Mouse (Mus musculus) megakaryocyte, embryonic 14.5 days (primary cell): ENCODE results near the gene Mybpc2. TPM values are rescaled to one million over a fixed set of nuclear protein-coding genes. Genes with fewer than 3 reads are reported as not detected.

Experiments used
- H3K27me3 ChIP-seq: replicated peaks from 2 replicates; pipeline ENCODE3; 2012; ENCODE audit warnings: inconsistent platforms
- H3K36me3 ChIP-seq: replicated peaks from 2 replicates; pipeline ENCODE3; 2012; ENCODE audit warnings: low read length, inconsistent platforms, mixed read lengths
- H3K4me1 ChIP-seq: 2 replicates; pipeline ENCODE4 v1.6.1; 2012; ENCODE audit warnings: inconsistent platforms
- H3K4me3 ChIP-seq: replicated peaks from 2 replicates; pipeline ENCODE3; 2012; ENCODE audit warnings: moderate library complexity, mild to moderate bottlenecking, inconsistent platforms
- H3K9me3 ChIP-seq: 2 replicates; pipeline ENCODE4 v1.6.1; 2012; ENCODE audit warnings: inconsistent platforms
- FLI1 ChIP-seq: IDR thresholded peaks from 2 replicates; pipeline ENCODE4 v1.6.1; 2012; ENCODE audit warnings: low read length, inconsistent platforms, mixed read lengths
- GATA1 ChIP-seq: IDR thresholded peaks from 3 replicates; pipeline ENCODE4 v1.6.1; 2012; ENCODE audit warnings: mixed read lengths, low read length, inconsistent platforms, borderline replicate concordance
- polyA plus RNA-seq: library from polyadenylated mRNA; stranded (reverse); fragments of >175 nt; gene quantifications from 2 replicates; pipeline ENCODE4 v1.2.3, GENCODE M21; 2012; ENCODE audit warnings: low replicate concordance; ENCODE audit not compliant: insufficient read depth

Mybpc2 gene
- polyA plus RNA-seq, 1 experiment, result 0.09 TPM

DNA sequence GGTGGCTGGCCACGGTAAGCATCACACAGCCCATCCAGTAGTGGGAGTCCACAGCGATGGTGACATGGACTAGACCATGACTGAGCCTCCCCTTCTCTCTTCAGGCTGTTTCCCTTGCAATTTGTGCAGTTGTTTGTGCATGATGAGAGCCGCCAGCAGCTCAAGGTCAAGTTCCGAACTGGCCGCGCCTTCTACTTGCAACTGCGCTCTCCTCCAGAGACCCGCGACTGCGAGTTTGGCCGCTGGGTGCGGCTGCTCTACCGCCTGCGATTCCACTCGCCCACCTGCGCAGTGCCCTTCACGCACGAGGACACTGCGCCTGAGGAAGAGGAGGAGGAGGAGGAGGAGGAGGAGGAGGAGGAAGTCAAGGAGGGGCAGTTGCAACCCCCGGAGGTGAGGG is 24.4 kb downstream of the Mybpc2 start:
- Histone ChIP-seq H3K4me3 (no peak overlapping the region), H3K27me3 (peaks cover 28% of the 10 kb centered on the region), H3K9me3 (peaks cover 9% of the 10 kb centered on the region), H3K4me1 (peaks cover 31% of the 10 kb centered on the region), H3K36me3 (no peaks in the 10 kb centered on the region)
- TF ChIP-seq GATA1, result no peak

DNA sequence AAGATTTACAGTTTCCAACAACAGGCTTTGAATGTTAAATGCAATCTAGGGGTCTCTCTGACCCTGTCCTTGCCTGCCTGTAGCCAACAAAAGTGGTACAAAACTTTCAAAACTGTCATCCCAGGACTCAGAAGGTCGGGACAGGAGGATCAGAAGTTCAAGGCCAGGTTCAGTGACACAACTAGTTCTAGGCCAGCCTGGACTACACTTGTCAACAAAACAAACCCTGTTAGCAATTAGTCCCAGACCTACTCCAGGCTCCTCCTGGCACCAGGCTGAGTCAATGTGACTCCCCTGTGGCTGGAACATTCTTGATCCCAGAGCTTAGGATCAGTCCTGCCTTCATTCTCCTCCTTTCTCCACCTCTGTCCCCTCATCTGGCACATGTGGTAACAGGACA is 25.5 kb downstream of the Mybpc2 start:
- Histone ChIP-seq H3K9me3 (no peaks in the 10 kb centered on the region), H3K4me3 (no peak overlapping the region), H3K4me1 (peaks cover 37% of the 10 kb centered on the region), H3K27me3 (peaks cover 23% of the 10 kb centered on the region), H3K36me3 (peaks cover 9% of the 10 kb centered on the region)
- TF ChIP-seq GATA1 (no peak), FLI1 (no peak)

DNA sequence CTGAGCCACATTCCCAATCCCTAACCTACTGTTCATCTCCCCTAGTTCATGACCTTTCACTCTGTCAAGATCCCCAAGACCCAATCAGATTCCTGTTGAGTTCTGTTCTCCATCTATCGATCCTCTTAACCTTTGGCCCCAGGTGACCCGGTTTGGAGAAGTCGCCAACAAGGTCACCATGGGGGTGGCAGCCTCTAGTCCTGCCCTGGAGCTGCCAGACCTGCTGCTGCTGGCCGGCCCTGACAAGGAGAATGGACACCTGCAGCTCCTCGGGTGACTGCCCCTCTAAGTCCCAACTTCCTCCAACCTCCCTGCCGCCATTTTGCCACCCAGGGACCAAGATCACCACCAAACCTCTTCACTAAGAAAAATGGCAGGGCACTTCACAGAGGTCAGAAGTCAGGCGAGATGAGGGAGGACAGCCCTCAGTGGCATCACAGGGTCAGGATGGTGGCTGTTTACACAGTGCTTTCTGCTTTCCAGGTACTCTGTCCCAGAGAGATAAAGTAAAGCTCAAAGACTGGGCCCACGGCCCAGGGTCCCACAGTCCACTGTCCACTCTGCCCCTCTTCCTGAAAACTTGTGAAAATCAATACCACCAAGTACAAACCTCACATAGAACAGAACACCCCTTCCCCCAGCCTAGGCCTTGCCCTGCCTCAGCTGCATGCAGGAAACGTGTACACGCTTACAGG is 26.9 kb downstream of the Mybpc2 start:
- peak overlapping the region; percentile 95 for H3K4me3 ChIP-seq
- peaks cover 36% of the 10 kb centered on the region for H3K4me1 ChIP-seq
- H3K9me3 ChIP-seq, result no peaks in the 10 kb centered on the region
- H3K27me3 ChIP-seq, result peaks cover 14% of the 10 kb centered on the region
- TF ChIP-seq FLI1 (no peak), GATA1 (no peak)
- H3K36me3 ChIP-seq, result peaks cover 23% of the 10 kb centered on the region

DNA sequence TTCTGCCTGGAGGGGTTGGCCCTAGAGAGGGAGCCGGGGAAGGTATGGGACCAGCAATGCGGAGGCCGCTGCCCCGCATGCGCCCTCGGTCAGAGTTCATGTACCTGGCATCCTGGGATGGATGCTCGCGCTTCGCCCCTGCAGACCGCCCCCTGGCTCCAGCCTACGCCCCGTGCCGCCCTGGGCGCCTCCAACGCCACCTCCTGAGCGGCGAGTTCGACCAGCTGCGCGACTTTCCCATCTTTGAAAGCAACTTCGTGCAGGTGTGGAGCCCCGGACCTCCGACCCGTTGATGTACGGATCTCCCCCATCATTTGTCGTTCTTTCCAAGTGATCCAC is 27.7 kb downstream of the Mybpc2 start:
- H3K27me3 ChIP-seq, result peaks cover 14% of the 10 kb centered on the region
- TF ChIP-seq GATA1 (no peak), FLI1 (no peak)
- no peaks in the 10 kb centered on the region for H3K9me3 ChIP-seq
- peak overlapping the region; percentile 95 for H3K4me3 ChIP-seq
- peaks cover 31% of the 10 kb centered on the region for H3K36me3 ChIP-seq
- H3K4me1 ChIP-seq, result peaks cover 37% of the 10 kb centered on the region

DNA sequence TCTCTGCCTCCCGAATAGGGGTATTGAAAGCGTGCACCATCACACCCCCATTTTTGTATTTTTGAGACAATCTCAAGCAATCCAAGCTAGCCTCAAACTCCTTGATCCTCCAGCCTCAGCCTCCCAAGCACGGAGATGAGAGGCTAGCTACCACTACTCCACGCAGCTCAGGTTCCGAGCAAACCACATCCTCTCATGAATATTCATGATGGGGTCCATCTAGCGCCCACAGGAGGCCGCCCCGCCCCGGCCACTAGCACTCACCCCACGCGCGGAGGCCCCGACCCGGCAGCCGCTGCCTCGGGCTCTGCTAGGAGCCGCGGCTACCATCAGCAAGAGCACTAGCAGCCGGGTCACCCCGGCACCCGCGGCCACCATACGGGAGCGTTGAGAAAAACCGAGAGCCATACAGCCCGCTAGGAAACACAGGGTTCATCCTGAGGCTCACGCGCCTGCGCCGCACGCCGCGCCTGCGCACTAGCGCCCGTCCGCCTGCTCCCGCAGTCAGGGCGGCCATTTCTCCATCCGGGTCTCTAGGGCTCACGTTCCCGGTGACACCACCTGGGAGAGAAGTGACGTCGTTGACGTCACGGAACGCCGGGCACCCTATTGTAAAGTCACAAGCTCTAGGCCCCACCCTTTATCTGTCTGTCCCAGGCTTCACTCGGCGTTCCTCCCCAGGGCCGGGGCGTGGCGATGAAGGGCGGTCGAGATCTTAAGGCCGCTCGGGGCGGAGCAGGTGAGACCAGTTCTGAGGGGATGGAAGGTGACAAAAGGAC is 28.3 kb downstream of the Mybpc2 start, which contains the start of the genes Emc10 and Fam71e1:
Emc10 (minus strand) TSS at position 538 of the 779 bp plus-strand sequence.
Fam71e1 (plus strand) TSS at position 590 of the 779 bp plus-strand sequence.
- H3K4me1 ChIP-seq, result peaks cover 32% of the 10 kb centered on the region
- peaks cover 37% of the 10 kb centered on the region for H3K36me3 ChIP-seq
- H3K4me3 ChIP-seq, result peak within 1 kb of the TSS; percentile 95
- peaks cover 14% of the 10 kb centered on the region for H3K27me3 ChIP-seq
- TF ChIP-seq FLI1 (no peak), GATA1 (no peak)
- no peaks in the 10 kb centered on the region for H3K9me3 ChIP-seq

DNA sequence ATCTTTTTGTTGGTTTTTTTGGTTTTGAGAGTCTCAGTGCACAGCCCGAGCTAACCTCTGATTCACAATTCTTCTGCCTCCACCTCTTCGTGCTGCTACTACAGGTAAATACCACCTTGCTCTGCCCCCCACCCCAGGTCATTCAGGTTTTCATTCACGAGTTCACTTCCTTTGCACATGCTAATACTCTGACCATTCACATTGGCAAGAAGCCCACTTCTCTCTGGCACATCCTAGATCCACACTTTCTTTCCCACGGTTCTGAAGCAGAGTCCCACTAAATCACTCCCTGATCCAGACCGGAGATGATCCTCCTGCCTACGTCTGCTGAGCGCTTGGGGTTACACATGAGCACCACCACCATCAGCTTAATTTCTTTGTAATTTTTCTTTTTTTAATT is 29.4 kb downstream of the Mybpc2 start:
- peaks cover 48% of the 10 kb centered on the region for H3K36me3 ChIP-seq
- H3K4me1 ChIP-seq, result peaks cover 41% of the 10 kb centered on the region
- peak overlapping the region; percentile 95 for H3K4me3 ChIP-seq
- no peaks in the 10 kb centered on the region for H3K9me3 ChIP-seq
- peaks cover 10% of the 10 kb centered on the region for H3K27me3 ChIP-seq
- TF ChIP-seq GATA1 (no peak), FLI1 (no peak)

DNA sequence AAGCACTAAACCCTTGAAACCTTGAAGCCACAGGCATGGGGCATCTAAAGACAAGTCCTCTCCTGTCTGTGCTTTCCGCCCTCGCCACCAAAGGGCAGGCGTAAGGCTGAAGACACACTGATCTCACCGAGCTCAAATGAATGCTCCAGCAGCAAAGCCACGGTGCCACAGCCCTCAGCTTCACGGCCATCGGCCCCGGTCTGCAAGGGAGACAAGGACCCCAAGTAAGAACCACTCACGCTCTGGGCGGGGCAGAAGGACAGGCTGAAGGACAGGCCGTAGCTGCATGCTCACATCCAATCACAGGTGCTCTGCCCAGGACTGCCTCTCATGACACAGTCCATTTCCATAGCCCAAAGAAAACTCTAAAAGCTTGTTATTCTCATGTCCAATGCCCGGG is 29.8 kb downstream of the Mybpc2 start:
- peaks cover 52% of the 10 kb centered on the region for H3K36me3 ChIP-seq
- H3K27me3 ChIP-seq, result peaks cover 6% of the 10 kb centered on the region
- peaks cover 45% of the 10 kb centered on the region for H3K4me1 ChIP-seq
- TF ChIP-seq GATA1 (no peak), FLI1 (no peak)
- no peaks in the 10 kb centered on the region for H3K9me3 ChIP-seq
- H3K4me3 ChIP-seq, result peak overlapping the region; percentile 19

DNA sequence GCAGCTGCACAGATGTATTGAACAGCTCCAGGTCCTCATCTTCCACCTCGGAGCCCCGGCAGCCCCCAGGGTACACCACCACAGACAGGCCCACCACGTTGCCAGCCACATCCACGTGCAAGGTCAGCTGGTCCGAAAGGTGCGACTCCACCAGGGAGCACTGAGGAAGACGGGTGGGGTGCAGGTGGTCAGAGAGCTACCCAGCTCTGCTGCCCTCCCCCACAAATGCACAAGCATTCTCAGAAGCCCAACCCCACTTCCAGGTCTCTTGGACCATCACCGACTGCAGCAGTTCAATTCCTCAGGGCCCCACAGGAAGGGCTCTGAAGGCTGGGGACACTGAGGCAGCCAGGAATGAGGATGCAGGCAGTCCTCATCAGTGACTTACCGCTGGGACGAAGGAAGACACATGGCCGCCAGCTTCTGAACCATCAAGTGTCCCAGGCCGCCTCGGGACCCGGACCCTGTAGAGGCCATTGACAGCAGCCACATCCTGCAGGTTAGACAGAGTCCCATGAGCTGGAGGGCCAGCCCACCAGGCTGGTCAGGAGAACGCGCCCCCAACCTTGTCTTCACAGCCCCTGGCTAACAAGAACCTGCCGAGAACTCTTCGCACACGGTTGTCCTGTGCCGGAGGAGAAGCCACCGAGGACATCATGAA is 32.2 kb downstream of the Mybpc2 start:
- Histone ChIP-seq H3K27me3 (no peaks in the 10 kb centered on the region), H3K36me3 (peaks cover 72% of the 10 kb centered on the region), H3K4me1 (peaks cover 53% of the 10 kb centered on the region), H3K9me3 (no peaks in the 10 kb centered on the region), H3K4me3 (no peak overlapping the region)
- no peak for TF ChIP-seq FLI1
- no peak for TF ChIP-seq GATA1

DNA sequence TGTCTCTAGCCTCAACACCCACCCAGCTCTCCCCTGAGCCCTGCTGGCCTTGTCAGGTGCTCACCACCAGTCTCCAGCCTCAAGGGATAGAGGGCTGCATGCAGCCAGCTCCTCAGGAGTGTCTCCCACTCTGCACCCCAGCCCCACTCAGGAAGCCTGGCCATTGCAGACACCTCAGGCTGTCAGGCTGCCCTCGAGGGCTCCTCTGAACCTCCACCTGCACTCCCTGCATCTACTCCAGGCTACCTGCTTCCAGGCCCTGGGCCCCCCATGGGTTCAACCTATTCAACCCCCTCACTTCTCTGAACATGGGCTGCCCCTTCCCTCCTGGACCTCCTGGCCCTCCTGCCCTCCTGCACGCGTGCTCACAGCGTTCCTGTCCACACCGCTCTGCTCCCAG is 33.1 kb downstream of the Mybpc2 start:
- Histone ChIP-seq H3K27me3 (no peaks in the 10 kb centered on the region), H3K9me3 (no peaks in the 10 kb centered on the region), H3K4me1 (peaks cover 46% of the 10 kb centered on the region), H3K4me3 (no peak overlapping the region), H3K36me3 (peaks cover 76% of the 10 kb centered on the region)
- TF ChIP-seq GATA1, result no peak

DNA sequence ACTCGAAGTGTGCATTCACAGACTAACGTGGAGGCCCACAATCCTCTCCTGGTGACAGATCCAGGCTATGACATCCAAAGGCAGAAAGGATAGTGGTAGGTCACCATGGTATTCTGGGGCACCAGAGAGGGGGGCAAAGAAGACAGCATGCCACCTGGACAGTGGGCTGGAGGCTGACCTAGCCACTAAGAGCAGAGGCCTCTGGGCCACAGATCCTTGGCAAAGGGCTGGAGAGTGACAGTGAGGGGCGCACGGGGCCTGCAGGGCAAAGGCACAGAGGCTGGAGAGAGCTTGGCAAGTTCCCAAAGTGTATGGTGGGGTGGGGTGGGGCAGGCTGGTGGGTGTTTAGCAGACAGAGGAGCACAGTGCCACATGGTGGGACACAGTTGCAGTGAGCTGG is 34.2 kb downstream of the Mybpc2 start:
- Histone ChIP-seq H3K36me3 (peaks cover 76% of the 10 kb centered on the region), H3K4me1 (peaks cover 39% of the 10 kb centered on the region), H3K4me3 (no peak overlapping the region), H3K9me3 (no peaks in the 10 kb centered on the region), H3K27me3 (no peaks in the 10 kb centered on the region)
- TF ChIP-seq FLI1, result no peak
- no peak for TF ChIP-seq GATA1
